Mouse (Mus musculus) midbrain, embryonic 10.5 days (tissue): ENCODE data around the gene Slc38a6. TPM values are rescaled to one million over a fixed set of nuclear protein-coding genes. Genes with fewer than 3 reads are reported as not detected.
A peak's percentile ranks its signal among the peaks of the same experiment; 100 is the strongest.

Source experiments
- DNase-seq: peaks from one replicate; pipeline ENCODE4 v3.0.0-alpha.2; 2017; ENCODE audit warnings: low spot score
- H3K27ac ChIP-seq: fragments of 300-500 bp; sonication (generic); replicated peaks from 2 replicates; pipeline ENCODE4 v1.5.1; 2016; ENCODE audit warnings: mild to moderate bottlenecking
- H3K27me3 ChIP-seq: fragments of 300-500 bp; sonication (generic); 2 replicates; pipeline ENCODE4 v1.6.1; 2016; ENCODE audit warnings: low read depth, mild to moderate bottlenecking; ENCODE audit not compliant: poor library complexity, severe bottlenecking
- H3K36me3 ChIP-seq: fragments of 300-500 bp; sonication (generic); 2 replicates; pipeline ENCODE4 v1.6.1; 2016; ENCODE audit warnings: mild to moderate bottlenecking, moderate library complexity
- H3K4me1 ChIP-seq: fragments of 300-500 bp; sonication (generic); 2 replicates; pipeline ENCODE4 v1.6.1; 2016
- H3K4me3 ChIP-seq: fragments of 300-500 bp; sonication (generic); 2 replicates; pipeline ENCODE4 v1.5.1; 2016; ENCODE audit warnings: mild to moderate bottlenecking, moderate library complexity
- H3K9me3 ChIP-seq: fragments of 300-500 bp; sonication (generic); replicated peaks from 2 replicates; pipeline ENCODE4 v1.6.1; 2016; ENCODE audit warnings: mild to moderate bottlenecking
- whole genome bisulfite sequencing: fragments of 180-500 bp; shearing (Covaris S2); methylation state at CpG from one replicate; pipeline ENCODE4 v1.1.7; 2016; 5-methylcytosine and 5-hydroxymethylcytosine counted together
- polyA plus RNA-seq: library from polyadenylated mRNA; unstranded; fragments of >200 nt; fragmentation: Nextera tagmentation; extraction: Ambion mirVana; gene quantifications from 2 replicates; pipeline ENCODE4 v1.2.1, GENCODE M21; 2016

Gene Slc38a6
- polyA plus RNA-seq, 1 experiment from 2014 or later: 9.7 TPM

- no peak overlapping the region for H3K27ac ChIP-seq
- no peaks in the 10 kb centered on the region for H3K9me3 ChIP-seq
- H3K4me3 ChIP-seq: no peak overlapping the region
- 59% methylated on average over 6 of the region's 6 CpGs for WGBS
- H3K36me3 ChIP-seq: no peaks in the 10 kb centered on the region
- H3K4me1 ChIP-seq: peaks cover 26% of the 10 kb centered on the region
- no peak for DNase-seq
- H3K27me3 ChIP-seq: no peaks in the 10 kb centered on the region
Observed at GRCm38 (mm10) chr12:73384747-73385146, 98.2 kb downstream of the Slc38a6 start.

GRCm38 (mm10) chr12:73392507-73392906 is 105.9 kb downstream of the Slc38a6 start:
- WGBS: 87% methylated on average over 1 of the region's 1 CpGs
- no peak for DNase-seq
- no peaks in the 10 kb centered on the region for H3K9me3 ChIP-seq
- no peak overlapping the region for H3K4me3 ChIP-seq
- no peaks in the 10 kb centered on the region for H3K36me3 ChIP-seq
- no peaks in the 10 kb centered on the region for H3K27me3 ChIP-seq
- no peak overlapping the region for H3K27ac ChIP-seq
- peaks cover 28% of the 10 kb centered on the region for H3K4me1 ChIP-seq

GRCm38 (mm10) chr12:73393018-73393417 is 106.4 kb downstream of the Slc38a6 start:
- no peaks in the 10 kb centered on the region for H3K9me3 ChIP-seq
- H3K4me3 ChIP-seq: no peak overlapping the region
- peak overlapping the region; percentile 46; the same call in 1 of the 2 replicates for H3K27ac ChIP-seq
- no peak for DNase-seq
- H3K4me1 ChIP-seq: peaks cover 28% of the 10 kb centered on the region
- H3K36me3 ChIP-seq: no peaks in the 10 kb centered on the region
- H3K27me3 ChIP-seq: no peaks in the 10 kb centered on the region

GRCm38 (mm10) chr12:73393881-73394291 is 107.3 kb downstream of the Slc38a6 start:
- H3K4me3 ChIP-seq: no peak overlapping the region
- peak; percentile 47 for DNase-seq
- 37% methylated on average over 6 of the region's 6 CpGs for WGBS
- H3K9me3 ChIP-seq: no peaks in the 10 kb centered on the region
- H3K27me3 ChIP-seq: no peaks in the 10 kb centered on the region
- no peaks in the 10 kb centered on the region for H3K36me3 ChIP-seq
- peak overlapping the region; percentile 46 for H3K27ac ChIP-seq
- H3K4me1 ChIP-seq: peaks cover 28% of the 10 kb centered on the region

GRCm38 (mm10) chr12:73394571-73394970 is 108.0 kb downstream of the Slc38a6 start:
- no peaks in the 10 kb centered on the region for H3K27me3 ChIP-seq
- no peak for DNase-seq
- WGBS: 83% methylated on average over 5 of the region's 5 CpGs
- H3K4me1 ChIP-seq: peaks cover 25% of the 10 kb centered on the region
- H3K27ac ChIP-seq: peak overlapping the region; percentile 46; the same call in 1 of the 2 replicates
- H3K9me3 ChIP-seq: no peaks in the 10 kb centered on the region
- no peaks in the 10 kb centered on the region for H3K36me3 ChIP-seq
- H3K4me3 ChIP-seq: no peak overlapping the region

- DNase-seq: no peak
- 51% methylated on average over 4 of the region's 4 CpGs for WGBS
- no peaks in the 10 kb centered on the region for H3K36me3 ChIP-seq
- no peaks in the 10 kb centered on the region for H3K9me3 ChIP-seq
- H3K27ac ChIP-seq: no peak overlapping the region
- H3K4me1 ChIP-seq: no peaks in the 10 kb centered on the region
- no peak overlapping the region for H3K4me3 ChIP-seq
- no peaks in the 10 kb centered on the region for H3K27me3 ChIP-seq
Observed at GRCm38 (mm10) chr12:73399426-73399825, 112.8 kb downstream of the Slc38a6 start.

- Histone ChIP-seq H3K27me3 (no peaks in the 10 kb centered on the region), H3K4me3 (no peak overlapping the region), H3K36me3 (no peaks in the 10 kb centered on the region), H3K27ac (no peak overlapping the region), H3K9me3 (no peaks in the 10 kb centered on the region), H3K4me1 (peaks cover 11% of the 10 kb centered on the region)
- DNase-seq: no peak
- WGBS: 84% methylated on average over 4 of the region's 4 CpGs
Observed at GRCm38 (mm10) chr12:73400481-73401025, 114.0 kb downstream of the Slc38a6 start.

GRCm38 (mm10) chr12:73401520-73402130 is 115.0 kb downstream of the Slc38a6 start:
- Histone ChIP-seq H3K27ac (no peak overlapping the region), H3K4me1 (peaks cover 16% of the 10 kb centered on the region), H3K36me3 (no peaks in the 10 kb centered on the region), H3K4me3 (no peak overlapping the region), H3K27me3 (no peaks in the 10 kb centered on the region), H3K9me3 (no peaks in the 10 kb centered on the region)
- no peak for DNase-seq
- WGBS: 84% methylated on average over 3 of the region's 3 CpGs

GRCm38 (mm10) chr12:73402137-73402712 is 115.6 kb downstream of the Slc38a6 start:
- H3K27ac ChIP-seq: no peak overlapping the region
- no peaks in the 10 kb centered on the region for H3K36me3 ChIP-seq
- no peaks in the 10 kb centered on the region for H3K27me3 ChIP-seq
- H3K9me3 ChIP-seq: no peaks in the 10 kb centered on the region
- no peak overlapping the region for H3K4me3 ChIP-seq
- no peak for DNase-seq
- 84% methylated on average over 5 of the region's 5 CpGs for WGBS
- peaks cover 16% of the 10 kb centered on the region for H3K4me1 ChIP-seq

- 87% methylated on average over 11 of the region's 11 CpGs for WGBS
- Histone ChIP-seq H3K27ac (no peak overlapping the region), H3K4me1 (peaks cover 16% of the 10 kb centered on the region), H3K9me3 (no peaks in the 10 kb centered on the region), H3K36me3 (no peaks in the 10 kb centered on the region), H3K4me3 (no peak overlapping the region), H3K27me3 (no peaks in the 10 kb centered on the region)
- no peak for DNase-seq
Observed at GRCm38 (mm10) chr12:73402851-73403665, 116.5 kb downstream of the Slc38a6 start.
